Mouse (Mus musculus): ENCODE measurements around the gene Gcn1l1. TPM values are rescaled to one million over a fixed set of nuclear protein-coding genes. Genes with fewer than 3 reads are reported as not detected.
A peak's percentile ranks its signal among the peaks of the same experiment; 100 is the strongest.

The Gcn1l1 gene
- total and polyA plus RNA-seq, 3 experiments = 88.2 to 123 (median 93.8) TPM

- TF ChIP-seq USF2 (IDR thresholded peaks at IDR 0.05; ENCODE audit: borderline replicate concordance in 1 of 2, insufficient read depth in 1 of 2, low read depth in 1 of 2, low read length in 2 of 2) = no peak
- no peak for TF ChIP-seq ZKSCAN1 (IDR thresholded peaks at IDR 0.05; ENCODE audit: low read depth, low read length)
- peak; percentile 37; the same call in 1 of the 2 replicates for TF ChIP-seq SMC3 (IDR thresholded peaks at IDR 0.05; ENCODE audit: low read depth, low read length)
- no peak for TF ChIP-seq ZC3H11A (IDR thresholded peaks at IDR 0.05; ENCODE audit: low read depth, low read length)
- no peak; the same call in 1 of the 2 replicates for TF ChIP-seq MAZ (IDR thresholded peaks at IDR 0.05; ENCODE audit: low read depth, low read length)
- no peak for TF ChIP-seq CHD1 (IDR thresholded peaks at IDR 0.05; ENCODE audit: low read depth, low read length)
- TF ChIP-seq MAX (IDR thresholded peaks at IDR 0.05; ENCODE audit: low read length) = peak; percentile 97
- TF ChIP-seq NRF1 (IDR thresholded peaks at IDR 0.05; ENCODE audit: insufficient read depth, low read depth, low read length, poor library complexity, severe bottlenecking) = no peak
- TF ChIP-seq ZNF384 (IDR thresholded peaks at IDR 0.05; ENCODE audit: low read depth, low read length) = no peak
- peak; percentile 99 for TF ChIP-seq ZMIZ1 (IDR thresholded peaks at IDR 0.05; ENCODE audit: low read depth, low read length)
- TF ChIP-seq RCOR1 (IDR thresholded peaks at IDR 0.05; ENCODE audit: low read depth, low read length) = no peak
- peak; percentile 22; the same call in 1 of the 2 replicates for TF ChIP-seq ETS1 (IDR thresholded peaks at IDR 0.05; ENCODE audit: low read depth, low read length)
- peak; percentile 79 for TF ChIP-seq KAT2A (conservative IDR thresholded peaks at IDR 0.05; ENCODE audit: low read depth, low read length)
- TF ChIP-seq MXI1 (IDR thresholded peaks at IDR 0.05; ENCODE audit: low read depth, low read length) = peak; percentile 88
- TF ChIP-seq JUND (IDR thresholded peaks at IDR 0.05; ENCODE audit: low read depth, low read length) = no peak
- no peak for TF ChIP-seq MYB (IDR thresholded peaks at IDR 0.05; ENCODE audit: low read depth, low read length)
- TF ChIP-seq E2F4 (IDR thresholded peaks at IDR 0.05; ENCODE audit: borderline replicate concordance, low read depth, low read length) = no peak
- no peak for TF ChIP-seq BHLHE40 (IDR thresholded peaks at IDR 0.05; ENCODE audit: borderline replicate concordance, low read depth, low read length)
- TF ChIP-seq SIN3A (IDR thresholded peaks at IDR 0.05; ENCODE audit: low read length) = peak; percentile 66; the same call in 1 of the 2 replicates
These were observed 5.6 kb upstream of the Gcn1l1 start, which contains the start of gene Rplp0 (continued) for GRCm38 (mm10) chr5:115559237-115560101.

- H3K79me2 ChIP-seq (ENCODE audit: control insufficient read depth, insufficient read depth, low read length, poor library complexity) = peaks cover 38% of the 10 kb centered on the region
- H3K9me3 ChIP-seq (replicated peaks; ENCODE audit: insufficient read depth, low read length) = no peaks in the 10 kb centered on the region
- DNase-seq (ENCODE audit: low read depth, low spot score) = peak; percentile 66
- H3K27ac ChIP-seq (ENCODE audit: control insufficient read depth, low read depth, low read length) = peak overlapping the region; percentile 96
- no peaks in the 10 kb centered on the region for H3K27me3 ChIP-seq (ENCODE audit: control insufficient read depth in 1 of 2, insufficient read depth in 2 of 2, low read length in 2 of 2)
- peaks cover 0 to 10% of the 10 kb centered on the region in 2 experiments; a peak in 1 of 4 replicates for H3K4me1 ChIP-seq (ENCODE audit: control insufficient read depth in 1 of 2, insufficient read depth in 2 of 2, low read length in 2 of 2)
- H3K4me3 ChIP-seq (ENCODE audit: control insufficient read depth in 1 of 2, insufficient read depth in 1 of 2, low read depth in 2 of 2, low read length in 2 of 2) = peak overlapping the region; percentile 96 to 99
- peak overlapping the region; percentile 96 for H3K9ac ChIP-seq (ENCODE audit: control insufficient read depth, low read depth, low read length, poor library complexity, severe bottlenecking)
- H3K36me3 ChIP-seq (ENCODE audit: control insufficient read depth in 1 of 2, insufficient read depth in 2 of 2, low read length in 2 of 2) = peaks cover 6 to 11% of the 10 kb centered on the region in 2 experiments
- TF ChIP-seq HCFC1 (IDR thresholded peaks at IDR 0.05; ENCODE audit: low read depth, low read length) = no peak
- no peak for TF ChIP-seq POLR2AphosphoS5 (IDR thresholded peaks at IDR 0.05; ENCODE audit: borderline replicate concordance, low read depth, low read length)
- TF ChIP-seq MYB (IDR thresholded peaks at IDR 0.05; ENCODE audit: low read depth, low read length) = no peak
- TF ChIP-seq ZKSCAN1 (IDR thresholded peaks at IDR 0.05; ENCODE audit: low read depth, low read length) = no peak
- no peak for TF ChIP-seq NELFE (IDR thresholded peaks at IDR 0.05; ENCODE audit: low read depth, low read length)
- TF ChIP-seq SIN3A (IDR thresholded peaks at IDR 0.05; ENCODE audit: low read length) = peak; percentile 41; the same call in 1 of the 2 replicates
- no peak for TF ChIP-seq CTCF (IDR thresholded peaks at IDR 0.05 in 2 of 3, conservative IDR thresholded peaks at IDR 0.05 in 1 of 3; ENCODE audit: control insufficient read depth in 1 of 3, insufficient read depth in 1 of 3, low read depth in 2 of 3, low read length in 3 of 3, poor library complexity in 1 of 3, severe bottlenecking in 1 of 3)
- no peak for TF ChIP-seq RAD21 (IDR thresholded peaks at IDR 0.05; ENCODE audit: low read depth, low read length)
- no peak for TF ChIP-seq NRF1 (IDR thresholded peaks at IDR 0.05; ENCODE audit: insufficient read depth, low read depth, low read length, poor library complexity, severe bottlenecking)
- peak; percentile 66; the same call in 1 of the 2 replicates for TF ChIP-seq MXI1 (IDR thresholded peaks at IDR 0.05; ENCODE audit: low read depth, low read length)
- TF ChIP-seq ZMIZ1 (IDR thresholded peaks at IDR 0.05; ENCODE audit: low read depth, low read length) = peak; percentile 9; the same call in 1 of the 2 replicates
- TF ChIP-seq ZNF384 (IDR thresholded peaks at IDR 0.05; ENCODE audit: low read depth, low read length) = no peak
- TF ChIP-seq ETS1 (IDR thresholded peaks at IDR 0.05; ENCODE audit: low read depth, low read length) = no peak
- TF ChIP-seq TAL1 (IDR thresholded peaks at IDR 0.05; ENCODE audit: low read length) = no peak
- no peak for TF ChIP-seq BHLHE40 (IDR thresholded peaks at IDR 0.05; ENCODE audit: borderline replicate concordance, low read depth, low read length)
- 0 out of 2 replicates have a peak, but pooled peaks have one; percentile 52 for TF ChIP-seq GATA1 (IDR thresholded peaks at IDR 0.05; ENCODE audit: low read depth, low read length)
- TF ChIP-seq EP300 (IDR thresholded peaks at IDR 0.05; ENCODE audit: low read depth in 1 of 2, low read length in 2 of 2) = no peak
- TF ChIP-seq TCF12 (IDR thresholded peaks at IDR 0.05; ENCODE audit: low read depth, low read length) = no peak
- TF ChIP-seq CHD1 (IDR thresholded peaks at IDR 0.05; ENCODE audit: low read depth, low read length) = peak; percentile 89; the same call in 1 of the 2 replicates
- TF ChIP-seq MAZ (IDR thresholded peaks at IDR 0.05; ENCODE audit: low read depth, low read length) = no peak
- TF ChIP-seq MYC (IDR thresholded peaks at IDR 0.05; ENCODE audit: low read depth, low read length) = peak; percentile 52; the same call in 1 of the 2 replicates
- TF ChIP-seq RCOR1 (IDR thresholded peaks at IDR 0.05; ENCODE audit: low read depth, low read length) = no peak
These were observed 4.6 kb upstream of the Gcn1l1 start for GRCm38 (mm10) chr5:115560336-115560905.
